In the genomic region with DNA sequence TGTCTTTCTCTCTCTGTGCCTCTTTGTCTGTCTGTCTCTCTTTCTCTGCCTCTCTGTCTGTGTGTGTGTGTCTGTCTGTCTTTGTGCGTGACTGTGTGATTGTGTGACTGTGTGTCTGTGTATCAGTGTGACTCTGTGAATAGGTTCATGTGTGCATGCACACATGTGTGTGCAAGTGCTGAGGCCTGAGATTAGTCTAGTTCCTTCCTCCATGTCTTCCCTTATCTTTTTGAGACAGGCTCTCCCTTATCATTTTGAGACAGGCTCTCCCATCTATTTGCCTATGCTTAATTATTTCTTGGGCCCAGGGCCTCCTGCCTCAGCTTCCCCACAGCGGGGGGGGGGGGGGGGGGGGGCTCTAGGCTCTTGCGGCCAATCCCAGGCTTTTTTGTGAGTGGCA, we compare ENCODE assay signal across 23 mouse cellular contexts.
"Had no signal": no experiment of that assay in that cellular context is flagged by ENCODE, and none has a peak within 500 bp of the region (broad histone marks: within the 10 kb centered on the region; RNA-seq: fewer than 3 reads in every experiment).

No protein-coding gene starts in this region.

- H3K4me2 ChIP-seq: heart, embryonic 13.5 days; heart, embryonic 15.5 days; hindbrain, embryonic 13.5 days; hindbrain, embryonic 15.5 days; kidney, embryonic 15.5 days; limb, embryonic 13.5 days; limb, embryonic 15.5 days had no signal

- H3K4me1 ChIP-seq: hindbrain, embryonic 13.5 days had no signal

- H3K4me3 ChIP-seq: heart, adult 2 months; heart, embryonic 13.5 days; heart, embryonic 15.5 days; hindbrain, embryonic 13.5 days; hindbrain, embryonic 15.5 days; kidney, embryonic 15.5 days; layer of hippocampus, adult 2 months; limb, embryonic 13.5 days; limb, embryonic 15.5 days had no signal

- H3K9ac ChIP-seq: heart, embryonic 13.5 days; heart, embryonic 15.5 days; hindbrain, embryonic 13.5 days; hindbrain, embryonic 15.5 days; kidney, embryonic 15.5 days; limb, embryonic 13.5 days; limb, embryonic 15.5 days had no signal

- DNase-seq: gastrocnemius, postnatal 14 days; gastrocnemius, postnatal 36 days; heart, adult 2 months; heart, postnatal 14 days; heart, postnatal 36 days; kidney, adult 11 months; kidney, adult 2 months; kidney, adult 9 months; kidney, postnatal 25 days; kidney, postnatal 4 days; left cerebral cortex, postnatal 4 days; lung, adult 18-20 months had no signal

- H3K9me3 ChIP-seq: heart, embryonic 13.5 days; heart, embryonic 15.5 days; hindbrain, embryonic 13.5 days; hindbrain, embryonic 15.5 days; kidney, embryonic 15.5 days; limb, embryonic 13.5 days; limb, embryonic 15.5 days had no signal

- H3K27me3 ChIP-seq: heart, embryonic 13.5 days; heart, embryonic 15.5 days; hindbrain, embryonic 15.5 days; kidney, embryonic 15.5 days; limb, embryonic 13.5 days; limb, embryonic 15.5 days had no signal

- H3K36me3 ChIP-seq: heart, embryonic 13.5 days; heart, embryonic 15.5 days; hindbrain, embryonic 13.5 days; hindbrain, embryonic 15.5 days; kidney, embryonic 15.5 days; limb, embryonic 13.5 days; limb, embryonic 15.5 days had no signal

- ATAC-seq: hindbrain, postnatal 0 days; intestine, embryonic 16.5 days had no signal

- H3K27ac ChIP-seq: heart, adult 2 months; heart, embryonic 13.5 days; heart, embryonic 15.5 days; hindbrain, embryonic 13.5 days; hindbrain, embryonic 15.5 days; hindbrain, postnatal 0 days; kidney, embryonic 15.5 days; kidney, postnatal 0 days; layer of hippocampus, adult 2 months; limb, embryonic 13.5 days; limb, embryonic 15.5 days had no signal
